Mouse (Mus musculus): ENCODE data around the gene Heatr6.
A peak's percentile ranks its signal among the peaks of the same experiment; 100 is the strongest.

Heatr6 gene

GRCm38 (mm10) chr11:83747376-83748265 is 5.9 kb upstream of the Heatr6 start:
- no peak for DNase-seq (ENCODE audit: low spot score)

GRCm38 (mm10) chr11:83754227-83754626 is 731 bp downstream of the Heatr6 start:
- no peak for DNase-seq (ENCODE audit: low spot score)

- no peak for DNase-seq (ENCODE audit: low spot score)
Observed at GRCm38 (mm10) chr11:83767306-83767705, 13.8 kb downstream of the Heatr6 start.

- DNase-seq (ENCODE audit: low spot score), result no peak
Observed at GRCm38 (mm10) chr11:83768976-83769375, 15.5 kb downstream of the Heatr6 start.

- DNase-seq (ENCODE audit: low spot score), result no peak
Observed at GRCm38 (mm10) chr11:83771014-83771413, 17.5 kb downstream of the Heatr6 start.

GRCm38 (mm10) chr11:83772341-83772740 is 18.8 kb downstream of the Heatr6 start:
- DNase-seq (ENCODE audit: low spot score), result no peak

GRCm38 (mm10) chr11:83773691-83774090 is 20.2 kb downstream of the Heatr6 start:
- DNase-seq (ENCODE audit: low spot score), result no peak

- no peak for DNase-seq (ENCODE audit: low spot score)
Observed at GRCm38 (mm10) chr11:83774324-83774723, 20.8 kb downstream of the Heatr6 start.

GRCm38 (mm10) chr11:83776798-83777197 is 23.3 kb downstream of the Heatr6 start:
- no peak for DNase-seq (ENCODE audit: low spot score)

- peak; percentile 26 for DNase-seq (ENCODE audit: low spot score)
Observed at GRCm38 (mm10) chr11:83783931-83784600, 30.6 kb downstream of the Heatr6 start.

- no peak for DNase-seq (ENCODE audit: low spot score)
Observed at GRCm38 (mm10) chr11:83784661-83785060, 31.2 kb downstream of the Heatr6 start.

GRCm38 (mm10) chr11:83785366-83785765 is 31.9 kb downstream of the Heatr6 start:
- DNase-seq (ENCODE audit: low spot score), result peak; percentile 74

GRCm38 (mm10) chr11:83786835-83787234 is 33.3 kb downstream of the Heatr6 start:
- DNase-seq (ENCODE audit: low spot score), result peak; percentile 16

- no peak for DNase-seq (ENCODE audit: low spot score)
Observed at GRCm38 (mm10) chr11:83787401-83788021, 34.0 kb downstream of the Heatr6 start.

- DNase-seq (ENCODE audit: low spot score), result no peak
Observed at GRCm38 (mm10) chr11:83788331-83788730, 34.8 kb downstream of the Heatr6 start.

- DNase-seq (ENCODE audit: low spot score), result peak; percentile 86
Observed at GRCm38 (mm10) chr11:83789259-83789658, 35.8 kb downstream of the Heatr6 start.

- no peak for DNase-seq (ENCODE audit: low spot score)
Observed at GRCm38 (mm10) chr11:83791133-83791532, 37.6 kb downstream of the Heatr6 start.

GRCm38 (mm10) chr11:83792316-83792914 is 38.9 kb downstream of the Heatr6 start:
- no peak for DNase-seq (ENCODE audit: low spot score)

- DNase-seq (ENCODE audit: low spot score), result no peak
Observed at GRCm38 (mm10) chr11:83793264-83793663, 39.8 kb downstream of the Heatr6 start.

GRCm38 (mm10) chr11:83796112-83796511 is 42.6 kb downstream of the Heatr6 start:
- DNase-seq (ENCODE audit: low spot score), result peak; percentile 61

- DNase-seq (ENCODE audit: low spot score), result no peak
Observed at GRCm38 (mm10) chr11:83796980-83797608, 43.6 kb downstream of the Heatr6 start.
